Mouse (Mus musculus): Measurements from ENCODE around the gene Dqx1.

DNA sequence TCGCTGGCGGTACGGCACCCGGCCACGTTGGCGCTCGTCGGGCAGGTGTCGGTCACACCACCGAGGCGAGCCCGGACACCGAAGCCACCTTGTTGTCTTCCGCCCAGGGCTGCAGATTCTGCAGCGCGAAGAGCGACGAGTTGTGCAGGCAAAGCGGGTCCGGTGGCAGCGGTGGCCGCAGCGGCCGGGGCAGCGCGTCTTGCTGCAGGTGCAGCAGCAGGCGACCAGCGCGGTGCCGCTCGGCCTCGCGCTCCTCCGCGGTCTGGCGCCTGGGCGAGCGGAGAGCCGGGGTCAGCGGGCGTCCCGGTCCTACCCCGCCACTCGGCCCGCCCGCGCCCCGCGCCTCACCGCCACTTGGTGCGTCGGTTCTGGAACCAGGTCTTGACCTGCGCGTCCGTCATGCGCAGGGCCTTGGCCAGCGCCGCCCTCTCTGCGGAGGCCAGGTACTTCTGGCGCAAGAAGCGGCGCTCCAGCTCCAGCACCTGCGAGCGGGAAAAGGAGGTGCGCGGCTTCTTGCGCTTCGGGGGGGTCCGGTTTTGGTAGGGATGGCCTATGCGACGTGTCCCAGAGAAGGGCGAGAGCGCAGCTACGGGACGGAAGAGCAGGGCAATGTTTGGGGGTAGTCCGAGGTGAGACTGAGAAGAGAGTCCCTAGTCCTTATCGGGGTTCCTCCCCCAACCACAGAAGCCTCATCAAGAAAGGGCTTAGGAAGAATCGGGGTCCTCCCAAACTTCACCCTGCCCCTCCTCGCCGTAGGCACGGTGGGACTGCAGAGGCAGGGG lies 11.3 kb downstream of the Dqx1 start:
- no peak for TF ChIP-seq CTCF (IDR thresholded peaks at IDR 0.05; ENCODE audit: extremely low read depth, insufficient read length, insufficient replicate concordance, low read depth, low read length)
- TF ChIP-seq POLR2A (IDR thresholded peaks at IDR 0.05; ENCODE audit: low read depth, low read length), result no peak; the same call in 1 of the 2 replicates

Measured in small intestine, adult 2 months (tissue).